Mouse (Mus musculus): ENCODE results near the gene 4932438H23Rik.
A peak's percentile ranks its signal among the peaks of the same experiment; 100 is the strongest.

The 4932438H23Rik gene

GRCm38 (mm10) chr16:91095022-91095421 is at the start of gene 4932438H23Rik:
Gene 4932438H23Rik, minus strand, starts transcription at chr16:91095122.
- DNase-seq = no peak

- no peak for DNase-seq
Measured at GRCm38 (mm10) chr16:91140991-91141630, 46.2 kb upstream of the 4932438H23Rik start.

DNA sequence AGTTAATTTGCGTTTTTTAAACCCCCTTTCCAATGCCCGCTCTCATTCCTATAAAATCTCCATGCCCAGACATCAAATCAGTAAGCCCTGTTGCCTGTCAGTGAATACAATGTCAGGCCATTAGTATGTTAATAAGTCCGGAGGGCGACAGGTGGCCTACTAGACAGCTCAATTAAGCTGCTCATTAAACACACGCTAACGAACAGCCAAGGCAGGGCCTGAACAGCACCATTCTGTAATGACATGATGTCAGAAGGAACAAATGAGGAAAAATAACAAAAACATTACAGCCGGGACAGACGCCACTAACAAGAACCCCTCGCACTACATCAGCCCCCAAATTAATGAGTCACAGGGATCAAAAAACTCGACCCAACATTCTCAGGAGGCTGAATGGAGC is 45.5 kb upstream of the 4932438H23Rik start:
- no peak for DNase-seq

DNA sequence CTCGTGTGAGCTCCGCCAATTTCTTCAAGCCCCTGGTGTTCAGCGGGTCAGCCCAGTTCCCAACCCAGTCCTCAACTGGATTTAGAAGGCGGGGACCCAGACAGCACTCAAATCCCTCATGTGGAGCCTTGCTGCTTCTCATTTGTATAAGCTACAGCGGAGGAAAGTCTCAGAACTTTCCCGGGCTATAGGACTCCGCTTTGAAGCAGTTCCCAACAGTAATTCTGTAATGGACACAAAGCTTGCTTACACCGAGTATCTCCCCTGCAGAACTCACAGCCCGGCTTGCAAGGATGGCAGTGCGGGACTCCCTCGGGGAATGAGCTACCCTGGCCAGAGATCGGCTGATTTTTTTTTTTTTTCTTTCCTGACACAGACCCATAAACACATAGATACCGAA is 45.1 kb upstream of the 4932438H23Rik start:
- no peak for DNase-seq

GRCm38 (mm10) chr16:91139481-91139880 is 44.6 kb upstream of the 4932438H23Rik start:
- no peak for DNase-seq

- DNase-seq = no peak
Measured at GRCm38 (mm10) chr16:91138736-91139135, 43.8 kb upstream of the 4932438H23Rik start.

DNA sequence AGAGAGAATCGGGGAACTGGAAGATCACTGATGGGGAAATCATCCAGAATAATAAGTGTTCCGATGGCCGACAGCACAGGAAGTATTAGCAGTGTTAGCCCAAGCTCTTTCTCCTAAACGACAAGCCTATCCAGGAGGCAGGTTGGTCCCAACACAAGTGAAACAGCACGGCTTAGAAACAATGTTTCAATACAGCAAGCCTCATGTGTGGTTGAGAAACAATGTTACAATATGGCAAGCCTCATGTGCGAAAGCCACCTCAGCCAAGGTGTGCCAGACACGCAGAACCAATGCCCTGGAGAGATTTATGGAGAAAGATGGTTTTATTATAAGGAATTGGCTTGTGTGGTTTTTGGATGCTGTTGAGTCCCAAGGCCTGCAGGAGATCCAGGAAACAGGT is 43.2 kb upstream of the 4932438H23Rik start:
- DNase-seq = no peak

DNA sequence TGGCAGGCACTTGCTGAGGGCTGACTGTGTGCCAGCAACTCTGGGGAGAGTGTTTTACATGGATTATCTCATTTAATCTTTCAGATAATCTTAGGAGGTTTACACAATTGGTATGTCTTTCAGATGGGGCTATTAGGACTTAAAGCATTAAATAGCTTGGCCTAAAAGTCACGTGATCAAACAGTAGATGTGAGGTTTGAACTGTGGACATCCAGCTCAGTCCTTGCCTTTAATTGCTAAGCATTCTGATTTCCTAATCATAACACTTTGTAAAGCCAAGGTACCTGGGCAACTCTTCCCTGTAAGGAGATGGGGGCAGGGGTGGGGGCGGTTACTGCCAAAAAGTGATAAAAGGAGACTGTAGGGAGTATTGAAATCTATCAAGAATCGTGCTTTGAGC is 41.7 kb upstream of the 4932438H23Rik start:
- no peak for DNase-seq

DNA sequence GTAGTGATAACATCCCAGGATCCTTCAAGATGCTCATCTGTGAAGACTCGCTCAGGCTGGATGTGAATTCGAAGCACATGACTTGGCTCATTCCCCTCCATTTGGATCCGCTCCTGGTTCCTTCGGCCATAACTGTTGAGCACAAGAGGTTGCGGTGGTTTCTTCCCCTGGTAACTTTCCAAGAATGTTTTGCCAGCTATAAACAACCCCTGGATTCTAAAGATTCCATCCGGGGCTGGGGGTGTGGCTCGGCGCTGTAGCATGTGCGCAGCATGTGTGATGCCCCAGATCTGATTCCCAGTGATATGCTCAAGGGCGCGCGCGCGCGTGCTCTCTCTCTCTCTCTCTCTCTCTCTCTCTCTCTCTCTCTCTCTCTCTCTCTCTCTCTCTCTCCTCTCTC is 35.0 kb upstream of the 4932438H23Rik start:
- no peak for DNase-seq

GRCm38 (mm10) chr16:91128431-91128830 is 33.5 kb upstream of the 4932438H23Rik start:
- no peak for DNase-seq

GRCm38 (mm10) chr16:91126734-91127524 is 32.0 kb upstream of the 4932438H23Rik start:
- DNase-seq = no peak

- no peak for DNase-seq
Measured at GRCm38 (mm10) chr16:91124256-91124655, 29.3 kb upstream of the 4932438H23Rik start.

- no peak for DNase-seq
Measured at GRCm38 (mm10) chr16:91123821-91124220, 28.9 kb upstream of the 4932438H23Rik start.

- DNase-seq = no peak
Measured at GRCm38 (mm10) chr16:91119879-91120278, 25.0 kb upstream of the 4932438H23Rik start.

- DNase-seq = no peak
Measured at GRCm38 (mm10) chr16:91116696-91117095, 21.8 kb upstream of the 4932438H23Rik start.

DNA sequence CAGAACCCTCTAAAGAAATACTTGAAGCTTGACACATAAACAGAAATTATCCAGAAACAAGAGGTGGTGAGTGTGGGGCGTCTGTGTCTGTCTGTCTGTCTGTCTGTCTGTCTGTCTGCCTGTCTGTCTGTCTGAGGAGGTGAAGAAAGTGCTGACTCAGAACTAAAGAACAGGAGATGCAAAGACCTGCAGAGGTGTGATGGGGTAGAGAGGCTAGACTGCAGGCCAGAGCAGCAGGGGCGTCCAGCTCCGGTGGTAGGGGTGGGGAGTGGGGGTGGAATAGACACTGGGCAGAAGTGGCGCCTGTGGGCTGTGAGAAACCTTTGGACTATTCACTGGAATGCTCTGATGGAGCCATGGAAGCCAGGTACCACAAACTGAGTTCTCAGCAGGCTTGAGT is 21.1 kb upstream of the 4932438H23Rik start:
- no peak for DNase-seq

DNA sequence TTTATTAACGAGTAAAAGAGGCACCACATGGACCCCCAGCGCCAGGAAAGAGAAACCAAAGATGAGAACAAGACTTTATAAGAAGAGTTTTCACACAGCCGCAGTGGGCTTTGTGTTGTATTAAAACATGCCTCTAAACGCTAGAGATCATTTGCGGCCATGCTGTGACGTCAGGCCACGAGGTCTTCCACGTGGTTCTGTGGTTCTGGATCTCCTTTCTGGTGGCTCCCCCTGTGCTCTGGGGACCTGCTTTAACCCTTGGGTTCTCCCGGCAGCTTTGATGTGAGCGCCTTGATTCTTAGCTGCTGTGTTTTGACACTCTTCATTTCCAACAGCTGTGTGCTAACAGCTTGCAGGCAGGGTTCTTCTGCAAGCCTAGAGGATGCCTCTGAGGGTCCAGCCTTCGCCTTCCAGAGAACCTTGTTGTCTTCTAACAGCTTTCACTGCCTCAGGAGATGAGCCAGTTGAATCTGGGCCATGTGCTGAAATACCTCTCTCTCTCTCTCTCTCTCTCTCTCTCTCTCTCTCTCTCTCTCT is 16.1 kb upstream of the 4932438H23Rik start:
- DNase-seq = peak; percentile 8

DNA sequence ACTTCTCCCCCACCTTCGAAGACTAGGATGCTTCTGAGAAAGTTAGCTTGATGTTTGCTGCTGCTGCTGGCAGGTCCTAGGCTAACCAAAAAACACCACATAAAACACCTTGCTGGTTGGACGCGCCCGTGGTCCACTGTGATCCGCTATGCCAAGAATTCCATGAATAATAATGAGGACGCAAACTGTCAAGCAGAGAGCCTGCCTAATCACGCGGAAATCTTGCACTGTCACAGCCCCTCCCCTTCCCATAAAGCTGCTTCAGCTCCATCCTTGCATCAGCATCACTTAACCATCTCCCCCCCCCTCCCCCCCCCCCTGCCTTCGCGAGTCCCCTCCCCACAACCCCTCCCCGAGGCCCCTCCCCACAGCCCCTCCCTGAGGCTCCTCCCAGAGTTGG is 12.7 kb upstream of the 4932438H23Rik start:
- no peak for DNase-seq

GRCm38 (mm10) chr16:91105481-91106051 is 10.6 kb upstream of the 4932438H23Rik start:
- DNase-seq = no peak

DNA sequence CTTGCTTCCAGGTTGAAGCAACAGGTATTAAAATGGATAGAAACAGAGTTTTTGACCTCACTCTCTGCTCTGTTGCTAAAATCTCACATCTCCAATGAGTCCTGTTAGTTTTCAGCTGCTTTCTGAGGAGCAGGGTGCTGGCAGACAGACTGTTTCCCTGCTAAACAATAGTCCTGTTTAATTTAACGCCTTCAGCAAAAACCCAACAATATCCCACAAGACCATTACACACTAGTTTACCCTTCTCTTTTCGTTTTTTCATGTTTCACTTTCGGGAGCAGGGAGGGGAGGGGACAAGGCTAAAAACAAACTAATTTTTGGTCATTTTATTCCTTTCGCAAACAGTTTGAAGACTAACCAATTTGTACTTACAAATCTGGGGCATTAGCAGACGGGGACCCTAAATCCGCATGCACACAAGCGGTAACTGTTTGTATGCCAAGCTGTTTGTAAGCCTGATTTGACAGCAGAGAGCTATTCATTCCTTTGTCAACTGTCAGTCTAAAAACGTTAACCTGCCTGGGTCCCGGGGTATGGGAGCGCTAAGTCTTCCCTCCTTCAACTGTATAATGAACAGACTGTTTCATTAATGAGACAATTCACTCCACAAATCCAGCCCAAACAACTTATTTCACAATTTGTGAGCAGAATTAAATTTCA is 10.0 kb upstream of the 4932438H23Rik start:
- DNase-seq = no peak

DNA sequence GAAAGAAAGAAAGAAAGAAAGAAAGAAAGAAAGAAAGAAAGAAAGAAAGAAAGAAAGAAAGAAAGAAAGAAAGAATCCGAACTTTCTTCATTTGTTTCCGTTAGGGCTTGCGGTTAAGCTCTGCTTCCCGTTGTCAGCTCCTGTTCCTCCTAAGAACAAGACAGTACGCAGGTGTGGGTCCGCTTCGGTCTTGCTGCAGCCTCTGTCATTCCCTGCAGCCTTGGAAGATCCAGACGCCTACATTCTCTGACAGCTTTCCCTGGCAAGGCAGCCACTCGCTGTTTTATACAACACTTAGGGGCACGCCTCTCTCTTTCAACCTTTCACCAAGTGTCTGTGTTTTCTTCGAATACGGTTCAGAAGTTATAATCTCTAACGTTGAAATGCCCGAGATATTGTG is 8.5 kb upstream of the 4932438H23Rik start:
- no peak for DNase-seq

DNA sequence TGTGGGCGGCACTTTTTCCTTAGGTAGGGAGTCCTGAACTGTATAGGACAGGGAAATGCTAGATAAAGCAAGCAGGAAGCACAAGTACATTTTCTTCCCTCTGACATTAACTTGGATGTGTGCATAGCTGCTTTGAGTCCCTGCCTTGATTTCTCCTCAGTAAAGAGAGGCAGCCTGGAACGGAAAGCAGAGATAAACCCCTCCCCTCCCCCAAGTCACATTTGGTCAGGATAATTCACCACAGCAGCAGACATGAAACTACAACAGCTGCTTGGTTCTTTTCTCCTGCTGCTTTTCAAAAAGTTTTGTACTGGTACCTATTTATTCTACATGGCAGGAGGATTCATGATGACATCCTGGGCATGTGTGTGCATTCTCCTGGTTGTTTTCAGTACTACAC is 5.6 kb upstream of the 4932438H23Rik start:
- no peak for DNase-seq

DNA sequence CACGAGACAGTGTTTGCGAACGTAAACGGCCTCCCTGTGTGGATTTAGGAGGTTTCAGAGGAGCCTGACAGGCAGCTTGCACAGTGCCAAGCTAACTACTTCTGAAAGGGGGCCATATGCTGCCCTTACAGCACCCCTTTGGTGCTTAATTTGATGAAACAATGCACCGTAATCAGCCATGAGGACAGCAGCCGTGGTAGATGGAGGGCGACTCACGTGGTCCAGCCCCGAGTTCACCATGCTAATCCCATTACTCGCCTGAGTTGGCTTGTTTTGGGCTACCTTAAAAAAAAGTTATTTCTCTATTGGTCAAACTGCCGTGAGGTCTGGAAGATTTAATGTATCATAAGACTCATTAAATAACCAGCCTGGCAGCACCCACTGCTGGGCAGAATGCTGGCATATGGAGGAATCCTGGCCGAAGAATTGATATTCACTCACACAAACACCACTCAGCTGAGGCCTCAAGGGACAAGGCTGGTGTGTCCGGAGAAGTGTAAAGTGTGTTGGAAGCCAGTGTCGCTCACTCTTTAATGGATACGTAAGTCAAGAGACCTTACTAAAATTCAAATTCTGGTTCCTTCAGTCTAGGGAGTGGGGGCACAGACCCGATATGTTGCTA is 4.6 kb upstream of the 4932438H23Rik start:
- DNase-seq = no peak
